Mouse (Mus musculus) liver, adult 2 months (tissue): ENCODE measurements around the gene Cir1. TPM values are rescaled to one million over a fixed set of nuclear protein-coding genes. Genes with fewer than 3 reads are reported as not detected.

Source experiments
- DNase-seq: peaks from one replicate; pipeline ENCODE4 v3.0.0-alpha.2; 2011; ENCODE audit warnings: low read depth, low spot score; ENCODE audit errors: extremely low read depth
- H3K27ac ChIP-seq: fragments of 200-500 bp; replicated peaks from 2 replicates; pipeline ENCODE4 v1.5.1; 2012; ENCODE audit warnings: low read depth, mild to moderate bottlenecking, control low read depth, inconsistent platforms, low read length; ENCODE audit not compliant: insufficient read depth
- H3K27me3 ChIP-seq: fragments of 200-500 bp; 2 replicates; pipeline ENCODE4 v1.6.1; 2012; ENCODE audit warnings: mild to moderate bottlenecking, moderate library complexity, low read length, inconsistent platforms; ENCODE audit not compliant: control insufficient read depth, insufficient read depth
- H3K36me3 ChIP-seq: fragments of 200-500 bp; 2 replicates; pipeline ENCODE4 v1.6.1; 2012; ENCODE audit warnings: low read length, inconsistent platforms; ENCODE audit not compliant: control insufficient read depth, insufficient read depth
- H3K4me1 ChIP-seq: fragments of 200-500 bp; 2 replicates; pipeline ENCODE4 v1.6.1; 2011; ENCODE audit warnings: low read length; ENCODE audit not compliant: control insufficient read depth, insufficient read depth
- H3K4me3 ChIP-seq: fragments of 200-500 bp; 2 replicates; pipeline ENCODE4 v1.5.1; 2011; ENCODE audit warnings: low read depth, mild to moderate bottlenecking, control low read depth, low read length, moderate library complexity; ENCODE audit not compliant: insufficient read depth
- H3K79me2 ChIP-seq: fragments of 200-500 bp; 2 replicates; pipeline ENCODE4 v1.6.1; 2012; ENCODE audit warnings: inconsistent platforms, mild to moderate bottlenecking, low read length, moderate library complexity; ENCODE audit not compliant: control insufficient read depth, insufficient read depth
- H3K9ac ChIP-seq: fragments of 200-500 bp; 2 replicates; pipeline ENCODE4 v1.6.1; 2012; ENCODE audit warnings: low read depth, mild to moderate bottlenecking, control low read depth, inconsistent platforms, low read length
- CTCF ChIP-seq: fragments of 200-500 bp; IDR thresholded peaks from 2 replicates; pipeline ENCODE4 v1.5.1; 2011; ENCODE audit warnings: low read depth, low read length, control low read depth
- POLR2A ChIP-seq: fragments of 200-500 bp; IDR thresholded peaks from 2 replicates; pipeline ENCODE4 v1.6.1; 2011; ENCODE audit warnings: low read length, control low read depth; ENCODE audit not compliant: insufficient read depth; ENCODE audit errors: extremely low read depth
- WGBS: fragments of 180-500 bp; shearing (Covaris S2); methylation state at CpG from one replicate; pipeline ENCODE4 v1.1.7; 2018; 5-methylcytosine and 5-hydroxymethylcytosine counted together
- polyA plus RNA-seq: library from polyadenylated mRNA; depleted of rRNA; stranded (reverse); fragments of >200 nt; gene quantifications from 2 replicates; pipeline ENCODE4 v1.2.3, GENCODE M21; 2012
- total RNA-seq: library from RNA; depleted of rRNA; stranded (reverse); fragments of >200 nt; gene quantifications from 2 replicates; pipeline ENCODE4 v1.2.3, GENCODE M21; 2014

Gene Cir1
- total and polyA plus RNA-seq, 2 experiments, result 2.0 to 11.9 TPM

GRCm38 (mm10) chr2:73317426-73317825, 4.9 kb upstream of the Cir1 start:
- TF ChIP-seq CTCF (no peak), POLR2A (no peak)
- Histone ChIP-seq H3K27ac (no peak overlapping the region), H3K36me3 (peaks cover 24% of the 10 kb centered on the region), H3K79me2 (no peaks in the 10 kb centered on the region), H3K4me3 (no peak overlapping the region), H3K4me1 (no peaks in the 10 kb centered on the region; the same call in 1 of the 2 replicates), H3K27me3 (no peaks in the 10 kb centered on the region), H3K9ac (no peak overlapping the region)
- DNase-seq, result no peak
- WGBS, result 95% methylated on average over 9 of the region's 9 CpGs

GRCm38 (mm10) chr2:73314311-73314710, 1.8 kb upstream of the Cir1 start:
- WGBS, result 82% methylated on average over 3 of the region's 3 CpGs
- TF ChIP-seq POLR2A (no peak), CTCF (no peak)
- H3K4me3 ChIP-seq, result no peak overlapping the region

GRCm38 (mm10) chr2:73313117-73313501, 608 bp upstream of the Cir1 start:
- peak; percentile 80 for DNase-seq
- no peaks in the 10 kb centered on the region; the same call in 1 of the 2 replicates for H3K79me2 ChIP-seq
- H3K27me3 ChIP-seq, result no peaks in the 10 kb centered on the region
- H3K9ac ChIP-seq, result peak overlapping the region; percentile 63
- TF ChIP-seq POLR2A, result no peak
- no peak for TF ChIP-seq CTCF
- H3K4me3 ChIP-seq, result peak overlapping the region; percentile 82
- H3K27ac ChIP-seq, result peak overlapping the region; percentile 59
- 8% methylated on average over 14 of the region's 14 CpGs for WGBS
- H3K36me3 ChIP-seq, result peaks cover 18% of the 10 kb centered on the region
- peaks cover 3% of the 10 kb centered on the region; the same call in 1 of the 2 replicates for H3K4me1 ChIP-seq

More at GRCm38 (mm10) chr2:73314311-73314710, 1.8 kb upstream of the Cir1 start:
- H3K27ac ChIP-seq, result no peak overlapping the region
- DNase-seq, result no peak
- H3K36me3 ChIP-seq, result peaks cover 19% of the 10 kb centered on the region
- H3K4me1 ChIP-seq, result peaks cover 3% of the 10 kb centered on the region; the same call in 1 of the 2 replicates
- H3K27me3 ChIP-seq, result no peaks in the 10 kb centered on the region
- H3K9ac ChIP-seq, result no peak overlapping the region
- no peaks in the 10 kb centered on the region; the same call in 1 of the 2 replicates for H3K79me2 ChIP-seq

GRCm38 (mm10) chr2:73306006-73306405, 6.5 kb downstream of the Cir1 start:
- H3K27ac ChIP-seq, result no peak overlapping the region
- WGBS, result 95% methylated on average over 7 of the region's 7 CpGs
- peaks cover 59% of the 10 kb centered on the region for H3K36me3 ChIP-seq
- H3K4me3 ChIP-seq, result no peak overlapping the region
- H3K27me3 ChIP-seq, result no peaks in the 10 kb centered on the region
- H3K9ac ChIP-seq, result no peak overlapping the region
- no peaks in the 10 kb centered on the region; the same call in 1 of the 2 replicates for H3K79me2 ChIP-seq
- TF ChIP-seq POLR2A (no peak), CTCF (no peak)
- no peaks in the 10 kb centered on the region; the same call in 1 of the 2 replicates for H3K4me1 ChIP-seq
- DNase-seq, result no peak

- H3K9ac ChIP-seq, result no peak overlapping the region
- H3K79me2 ChIP-seq, result no peaks in the 10 kb centered on the region; the same call in 1 of the 2 replicates
- H3K27ac ChIP-seq, result no peak overlapping the region
- peaks cover 56% of the 10 kb centered on the region for H3K36me3 ChIP-seq
- H3K4me1 ChIP-seq, result no peaks in the 10 kb centered on the region; the same call in 1 of the 2 replicates
- no peaks in the 10 kb centered on the region for H3K27me3 ChIP-seq
- TF ChIP-seq POLR2A (no peak), CTCF (no peak)
- DNase-seq, result no peak
- H3K4me3 ChIP-seq, result no peak overlapping the region
- WGBS, result 92% methylated on average over 5 of the region's 5 CpGs
These were observed 8.0 kb downstream of the Cir1 start for GRCm38 (mm10) chr2:73304506-73304905.

GRCm38 (mm10) chr2:73302722-73303121, 9.8 kb downstream of the Cir1 start:
- Histone ChIP-seq H3K27ac (no peak overlapping the region), H3K4me3 (no peak overlapping the region), H3K9ac (no peak overlapping the region), H3K79me2 (no peaks in the 10 kb centered on the region; the same call in 1 of the 2 replicates), H3K27me3 (no peaks in the 10 kb centered on the region), H3K4me1 (no peaks in the 10 kb centered on the region; the same call in 1 of the 2 replicates), H3K36me3 (peaks cover 58% of the 10 kb centered on the region)
- WGBS, result 95% methylated on average over 9 of the region's 9 CpGs
- no peak for DNase-seq
- TF ChIP-seq CTCF, result no peak
- TF ChIP-seq POLR2A, result no peak
